Mouse (Mus musculus) left cerebral cortex, adult 2 months (tissue): ENCODE results near the gene Neto2. TPM values are rescaled to one million over a fixed set of nuclear protein-coding genes. Genes with fewer than 3 reads are reported as not detected.

Experiments
- DNase-seq, 2 experiments: peaks; one replicate each; pipeline ENCODE4 v3.0.0; 2021 to 2022; ENCODE audit warnings: low spot score in 2 of 2, mixed read lengths in 1 of 2; ENCODE audit errors: extremely low spot score in 1 of 2
- H3K27ac ChIP-seq: fragments of 200-600 bp; 2 replicates; pipeline ENCODE4 v1.8.1; 2022
- H3K4me3 ChIP-seq: fragments of 200-600 bp; 2 replicates; pipeline ENCODE4 v1.8.1; 2022
- CTCF ChIP-seq: fragments of 200-600 bp; IDR thresholded peaks from 2 replicates; pipeline ENCODE4 v1.8.1; 2022; ENCODE audit warnings: antibody characterized with exemption, mild to moderate bottlenecking, moderate library complexity
- intact Hi-C: fragments of 180-260 bp; cut with DNase I; formaldehyde crosslinking; loops from one replicate; pipeline ENCODE4 v1.15.1; 2025
- long read RNA-seq, 2 experiments: library from polyadenylated mRNA; stranded (forward); transcript quantifications; one replicate each; pipeline ENCODE4 v2.0.0; 2021; ENCODE audit warnings: borderline mapping rate in 2 of 2
- total RNA-seq, 2 experiments: library from RNA; stranded (reverse); gene quantifications; 2 replicates each; pipeline ENCODE4 v1.2.3; 2021

The Neto2 gene
- 10 to 100 TPM; 57.2 to 61.0 TPM for total RNA-seq
- long read RNA-seq, experiment 1, full-length matches to known transcripts, result 40 of 55 reads
- long read RNA-seq, experiment 1, partial matches to known transcripts, result 2 of 55 reads
- long read RNA-seq, experiment 1, other reads (novel, unspliced or antisense), result 13 of 55 reads
- long read RNA-seq, experiment 2, full-length matches to known transcripts, result 30 of 38 reads
- long read RNA-seq, experiment 2, partial matches to known transcripts, result 2 of 38 reads
- long read RNA-seq, experiment 2, other reads (novel, unspliced or antisense), result 6 of 38 reads

DNA sequence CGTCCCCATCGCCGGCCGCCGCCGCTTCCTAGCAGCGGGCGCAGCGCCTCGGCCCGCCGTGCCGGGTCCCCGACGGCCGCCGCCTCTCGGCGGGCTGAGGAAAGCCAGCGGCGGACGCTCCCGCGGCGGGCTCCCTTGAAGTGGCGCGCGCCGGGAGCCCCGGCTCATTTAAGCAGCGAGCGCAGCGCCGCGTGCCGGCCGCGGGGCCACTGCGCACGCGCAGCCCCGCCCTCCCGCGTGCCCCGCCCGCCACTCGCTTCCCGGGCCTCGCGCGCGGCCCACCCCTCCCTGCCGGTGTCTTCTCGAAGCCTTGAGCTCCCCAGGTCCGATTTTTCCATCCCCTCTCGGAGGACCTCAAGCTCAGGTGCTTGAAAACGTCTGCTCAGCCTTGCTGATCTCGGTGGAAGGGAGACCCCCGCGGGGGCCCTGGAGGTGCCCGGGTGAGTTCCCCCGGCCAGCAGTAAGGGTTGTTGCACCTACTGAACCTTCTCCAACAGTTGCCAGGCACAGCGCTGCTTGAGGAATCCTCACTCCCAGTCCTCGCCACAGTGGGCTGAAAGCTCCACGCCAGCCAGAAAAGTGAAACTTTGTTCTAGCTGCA is at the start of gene Neto2:
Gene Neto2 (minus strand): TSS at position 174 of the 601 bp plus-strand sequence.
- intact Hi-C loops, result loop anchor here (1.0 to 5.0 kb wide), 5 partner anchors 141 to 884 kb away; partner anchors contain the start of genes Itfg1 and Phkb

DNA sequence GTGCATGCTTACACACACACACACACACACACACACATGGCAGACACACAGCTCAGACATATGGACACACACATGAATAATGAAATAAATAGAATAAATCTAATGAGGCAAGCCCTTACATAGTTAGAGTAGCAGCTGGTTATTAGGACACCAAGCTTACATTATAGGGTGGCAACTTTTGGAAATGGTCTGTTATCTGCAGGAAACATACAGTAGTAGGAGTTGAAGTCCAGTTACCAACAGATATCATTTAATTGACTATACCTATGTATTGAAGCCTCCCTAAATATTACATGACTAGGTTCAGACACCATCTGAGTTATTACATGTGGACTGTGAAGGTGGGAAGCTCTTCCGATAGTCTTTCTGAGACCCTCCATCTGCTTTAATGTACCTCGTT is 44.3 kb upstream of the Neto2 start:
- DNase-seq, result no peak
- intact Hi-C loops, result no loop called here
- no peak for TF ChIP-seq CTCF
- Histone ChIP-seq H3K27ac (no peak overlapping the region), H3K4me3 (no peak overlapping the region)

More for the DNA sequence above, at the start of gene Neto2:
- peak within 1 kb of the TSS; percentile 80 for H3K27ac ChIP-seq
- peak; percentile 82 to 87 for DNase-seq
- TF ChIP-seq CTCF, result no peak
- H3K4me3 ChIP-seq, result peak within 1 kb of the TSS; percentile 75

DNA sequence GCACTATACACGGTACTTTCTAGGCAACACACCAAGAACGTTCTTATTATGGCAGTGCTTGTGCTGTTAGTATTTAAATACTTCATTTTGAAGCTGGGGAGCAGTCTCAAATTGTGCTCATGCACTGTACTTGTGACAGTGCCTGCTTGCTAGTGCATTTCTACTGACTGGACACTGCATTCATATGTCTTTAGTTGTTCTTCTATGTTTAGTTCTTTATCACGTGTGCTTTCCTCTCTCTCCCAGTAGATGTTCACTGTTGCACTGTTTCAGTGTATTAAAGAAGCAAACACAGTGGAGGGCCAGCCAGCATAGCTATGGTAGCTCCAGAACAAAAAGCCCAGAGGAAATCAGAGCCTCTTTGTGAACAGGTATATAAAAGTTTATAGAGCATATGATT is 29.8 kb upstream of the Neto2 start:
- no peak for DNase-seq
- no peak for TF ChIP-seq CTCF
- intact Hi-C loops, result no loop called here
- no peak overlapping the region for H3K4me3 ChIP-seq
- H3K27ac ChIP-seq, result no peak overlapping the region

DNA sequence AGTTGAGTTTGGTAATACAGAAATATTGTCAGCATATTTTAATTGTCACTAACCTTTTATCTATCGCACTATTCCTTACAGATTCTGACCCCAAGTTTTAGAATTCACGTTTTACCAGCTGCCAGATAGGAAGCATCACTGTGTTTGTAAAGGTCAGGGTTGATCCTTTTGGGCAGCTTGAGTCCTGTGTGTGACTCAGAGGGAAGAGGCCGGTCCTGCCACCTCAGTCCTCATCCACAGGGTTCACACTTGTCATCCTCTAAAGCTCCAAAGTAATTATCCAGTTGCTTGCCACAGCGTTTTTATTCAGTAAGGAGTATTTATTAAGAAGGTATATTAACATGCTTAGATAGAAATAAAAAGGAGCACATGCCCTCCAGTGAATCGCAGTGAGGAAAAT is 16.5 kb upstream of the Neto2 start:
- Histone ChIP-seq H3K4me3 (no peak overlapping the region), H3K27ac (no peak overlapping the region)
- TF ChIP-seq CTCF, result no peak
- intact Hi-C loops, result no loop called here
- DNase-seq, result no peak

DNA sequence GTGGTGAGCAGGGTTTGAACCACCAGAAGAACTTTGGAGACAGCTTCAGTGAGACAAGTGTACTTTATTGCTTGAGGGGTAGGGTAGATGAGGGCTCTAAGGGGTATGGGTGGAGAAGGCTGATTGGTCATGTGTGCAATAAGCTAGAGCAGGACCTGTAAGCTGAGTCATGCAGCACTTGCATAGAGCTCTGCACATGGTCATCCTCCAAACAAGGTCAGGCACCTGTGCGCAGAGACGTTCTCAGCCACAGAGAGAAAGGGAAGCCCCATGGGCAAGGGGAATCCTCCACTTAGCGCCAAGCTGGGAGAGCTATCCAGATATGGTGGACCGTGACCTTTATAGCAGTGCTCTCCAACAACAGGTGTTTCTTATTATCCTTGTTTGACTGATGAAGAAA is 16.0 kb upstream of the Neto2 start:
- H3K4me3 ChIP-seq, result no peak overlapping the region
- intact Hi-C loops, result no loop called here
- TF ChIP-seq CTCF, result no peak
- H3K27ac ChIP-seq, result no peak overlapping the region
- DNase-seq, result no peak

DNA sequence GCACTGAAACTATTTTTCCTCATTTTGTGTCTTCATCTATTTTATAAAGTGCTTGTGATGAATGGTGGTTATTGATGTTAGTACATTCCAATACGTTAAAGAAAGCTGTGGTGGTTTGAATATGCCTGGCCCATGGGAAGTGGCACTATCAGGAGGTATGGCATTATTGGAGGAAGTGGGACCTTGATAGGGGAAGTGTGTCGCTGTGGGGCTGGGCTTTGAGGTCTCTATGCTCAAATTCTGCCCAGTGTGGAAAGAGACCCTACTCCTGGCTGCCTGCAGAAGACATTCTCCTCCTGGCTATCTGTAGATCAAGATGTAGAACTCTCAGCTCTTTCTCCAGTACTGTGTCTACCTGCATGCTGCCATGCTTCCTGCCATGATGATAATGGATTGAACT is 6.3 kb upstream of the Neto2 start:
- TF ChIP-seq CTCF, result no peak
- Histone ChIP-seq H3K4me3 (no peak overlapping the region), H3K27ac (no peak overlapping the region)
- intact Hi-C loops, result no loop called here
- DNase-seq, result no peak

DNA sequence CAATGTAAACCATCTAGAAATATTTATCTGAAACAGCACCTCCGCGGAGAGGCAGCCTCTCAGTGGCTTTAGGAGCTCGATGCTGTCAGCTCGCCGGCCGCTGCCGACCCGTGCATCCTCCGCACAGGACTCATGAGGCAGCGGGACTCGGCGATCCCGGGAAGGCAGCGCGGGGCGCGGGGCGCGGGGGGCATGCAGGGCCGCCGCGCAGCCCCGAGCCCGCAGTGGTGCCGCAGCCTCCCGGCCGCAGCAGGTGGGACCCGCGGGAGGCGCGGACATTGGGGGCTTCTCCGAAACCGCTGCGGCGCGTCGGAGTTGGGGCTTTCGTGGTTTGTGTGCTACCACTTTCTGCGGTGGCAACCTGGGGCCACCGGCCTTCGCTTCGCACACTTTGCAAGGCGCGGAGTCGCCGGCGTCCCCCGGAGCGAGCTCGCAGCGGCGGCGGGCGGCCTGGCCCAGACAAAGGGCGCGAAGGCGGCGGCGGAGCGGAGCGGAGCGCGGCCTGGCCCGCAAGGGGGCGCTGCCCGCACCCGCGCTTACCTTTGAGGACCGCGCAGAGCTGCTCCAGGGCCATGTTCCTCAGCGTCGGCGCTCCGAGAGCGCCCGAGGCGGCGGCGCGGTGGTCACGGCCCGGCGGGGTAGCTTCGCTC is 498 bp downstream of the Neto2 start:
- Histone ChIP-seq H3K4me3 (peak overlapping the region; percentile 75), H3K27ac (peak overlapping the region; percentile 80)
- intact Hi-C loops, result loop anchor here (1.0 to 5.0 kb wide), 5 partner anchors 142 to 885 kb away; partner anchors contain the start of genes Itfg1 and Phkb
- TF ChIP-seq CTCF, result peak; percentile 73
- peak; percentile 62 to 73 for DNase-seq

DNA sequence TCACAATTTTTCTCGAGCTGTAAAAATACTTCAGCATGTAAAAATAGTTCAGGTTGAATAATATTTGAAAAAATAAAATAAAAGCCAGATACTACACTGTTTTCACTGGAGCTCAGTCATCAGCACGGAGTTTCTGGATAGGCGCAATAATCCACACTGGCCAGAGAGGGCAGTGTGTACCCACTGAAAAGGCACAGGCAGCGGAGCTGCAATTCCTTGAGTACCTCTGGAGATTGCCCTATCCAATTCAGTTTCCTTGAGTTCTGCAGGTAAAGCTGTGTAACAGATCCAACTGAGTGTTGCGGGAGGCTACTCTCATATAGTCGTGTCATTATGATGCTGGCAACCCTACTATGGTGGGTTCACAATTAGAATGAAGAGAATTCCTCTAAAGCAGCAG is 1.7 kb downstream of the Neto2 start:
- intact Hi-C loops, result no loop called here
- peak; percentile 75 to 77 for DNase-seq
- Histone ChIP-seq H3K4me3 (peak overlapping the region; percentile 75), H3K27ac (no peak overlapping the region)
- peak; percentile 96 for TF ChIP-seq CTCF

DNA sequence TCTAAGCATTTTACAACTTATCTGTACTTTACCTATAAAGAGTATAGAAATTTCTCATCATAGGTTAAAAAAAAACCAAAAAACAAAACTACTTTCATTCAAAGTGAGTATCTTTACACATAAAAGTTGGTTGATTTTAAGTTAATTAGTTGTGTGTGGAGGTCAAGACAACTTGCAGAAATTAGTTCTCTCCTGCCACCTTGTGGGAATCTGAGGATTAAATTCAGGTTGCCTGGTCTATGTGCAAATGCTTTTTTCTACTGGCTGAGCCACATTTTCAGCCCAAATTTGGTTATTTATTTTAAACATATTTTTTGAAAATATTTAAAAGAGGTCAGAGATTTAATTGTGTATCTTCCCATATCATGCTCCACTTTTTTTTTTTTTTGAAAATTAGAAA is 35.6 kb downstream of the Neto2 start:
- TF ChIP-seq CTCF, result peak; percentile 63
- Histone ChIP-seq H3K27ac (no peak overlapping the region), H3K4me3 (no peak overlapping the region)
- no peak for DNase-seq
- intact Hi-C loops, result loop anchor here (2.0 kb wide), 2 partner anchors 62 to 208 kb away; no protein-coding TSS in a partner anchor

DNA sequence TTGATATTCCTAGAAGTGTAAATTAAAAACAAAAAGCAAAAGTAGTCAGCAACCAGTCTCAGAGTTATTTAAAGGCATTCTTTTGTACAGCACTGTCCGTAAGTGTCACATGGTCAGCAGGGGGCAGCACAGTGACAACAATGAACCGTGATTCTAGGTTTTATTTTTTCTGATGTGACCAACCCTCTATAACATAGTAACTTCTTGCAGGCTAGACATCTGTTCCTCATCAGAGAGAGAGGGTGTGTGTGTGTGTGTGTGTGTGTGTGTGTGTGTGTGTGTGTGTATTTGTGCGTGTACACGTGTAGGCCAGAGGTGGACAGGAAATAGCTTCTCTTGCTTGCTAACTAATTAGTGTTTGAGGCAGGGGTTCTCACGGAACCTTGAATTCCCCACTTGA is 38.7 kb downstream of the Neto2 start:
- Histone ChIP-seq H3K27ac (no peak overlapping the region), H3K4me3 (no peak overlapping the region)
- TF ChIP-seq CTCF, result peak; percentile 61
- intact Hi-C loops, result loop anchor here (2.0 kb wide), 1 partner anchor 923 kb away; no protein-coding TSS in a partner anchor
- peak; percentile 31 to 47 for DNase-seq

DNA sequence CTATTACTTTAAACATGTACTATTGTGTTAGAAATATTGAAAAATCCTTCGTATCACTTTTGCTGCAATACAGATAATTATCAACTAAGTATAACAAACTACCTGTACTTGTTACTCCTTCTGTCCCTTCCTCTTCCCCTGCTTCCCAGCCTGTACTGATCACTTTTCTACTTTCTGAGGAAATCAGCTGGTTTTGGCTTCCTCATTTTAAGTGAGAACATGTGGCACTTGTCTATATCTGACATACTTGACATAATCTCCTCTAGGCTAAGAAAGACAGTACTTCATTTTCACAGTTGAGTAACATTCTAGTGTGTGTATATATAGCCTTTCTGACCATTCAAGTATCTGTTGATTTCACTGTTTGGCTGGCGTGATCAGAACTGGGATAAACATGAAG is 49.5 kb downstream of the Neto2 start:
- DNase-seq, result no peak
- intact Hi-C loops, result no loop called here
- no peak for TF ChIP-seq CTCF
- Histone ChIP-seq H3K27ac (no peak overlapping the region), H3K4me3 (no peak overlapping the region)

DNA sequence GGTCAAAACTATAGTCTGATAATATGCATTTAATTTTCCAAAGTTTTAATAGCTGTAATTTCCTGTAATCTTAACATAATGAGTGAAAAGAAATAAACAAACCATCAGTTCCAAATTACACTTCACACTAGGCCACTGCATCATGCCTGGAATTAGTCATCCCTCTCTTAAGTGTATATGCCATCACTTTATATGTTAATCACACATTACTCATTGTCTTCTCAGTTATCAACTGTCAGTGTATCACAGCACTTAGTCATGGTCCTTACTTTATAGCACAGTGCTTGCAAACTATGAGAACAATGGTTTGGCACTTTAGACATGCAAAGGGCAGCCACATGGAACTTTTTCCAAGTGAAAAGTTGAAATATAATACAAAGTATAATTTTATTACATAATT is 52.2 kb downstream of the Neto2 start:
- no peak for DNase-seq
- H3K4me3 ChIP-seq, result no peak overlapping the region
- H3K27ac ChIP-seq, result no peak overlapping the region
- intact Hi-C loops, result no loop called here
- TF ChIP-seq CTCF, result no peak
